Mouse (Mus musculus): ENCODE measurements at regions not wholly inside any gene's neighbourhood (a gene's known extent, or its start where the extent isn't known, plus 50 kb on each side); places are given as distances from the start of the nearest gene placed in this dataset.

- no peak for DNase-seq (ENCODE audit: low spot score in 2 of 2)
These were observed 54.7 kb downstream of the Spry2 start for GRCm38 (mm10) chr14:105841888-105842287.

GRCm38 (mm10) chr14:105837533-105837932 is 59.1 kb downstream of the Spry2 start:
- DNase-seq (ENCODE audit: low spot score in 2 of 2) = no peak

GRCm38 (mm10) chr14:105830701-105831100 is 65.9 kb downstream of the Spry2 start:
- no peak for DNase-seq (ENCODE audit: low spot score in 2 of 2)

- DNase-seq (ENCODE audit: low spot score in 2 of 2) = no peak
These were observed 66.3 kb downstream of the Spry2 start for GRCm38 (mm10) chr14:105830301-105830700.

GRCm38 (mm10) chr14:105823129-105823528 is 73.5 kb downstream of the Spry2 start:
- no peak for DNase-seq (ENCODE audit: low spot score in 2 of 2)

GRCm38 (mm10) chr14:105822653-105823052 is 74.0 kb downstream of the Spry2 start:
- DNase-seq (ENCODE audit: low spot score in 2 of 2) = no peak

- DNase-seq (ENCODE audit: low spot score in 2 of 2) = no peak
These were observed 77.1 kb downstream of the Spry2 start for GRCm38 (mm10) chr14:105819534-105819933.

GRCm38 (mm10) chr14:105818841-105819240 is 77.8 kb downstream of the Spry2 start:
- no peak for DNase-seq (ENCODE audit: low spot score in 2 of 2)

- no peak for DNase-seq (ENCODE audit: low spot score in 2 of 2)
These were observed 79.1 kb downstream of the Spry2 start for GRCm38 (mm10) chr14:105817481-105817880.

- no peak for DNase-seq (ENCODE audit: low spot score in 2 of 2)
These were observed 80.8 kb downstream of the Spry2 start for GRCm38 (mm10) chr14:105815827-105816226.

- no peak for DNase-seq (ENCODE audit: low spot score in 2 of 2)
These were observed 81.3 kb downstream of the Spry2 start for GRCm38 (mm10) chr14:105815281-105815680.

GRCm38 (mm10) chr14:105813661-105814060 is 83.0 kb downstream of the Spry2 start:
- no peak for DNase-seq (ENCODE audit: low spot score in 2 of 2)

- no peak for DNase-seq (ENCODE audit: low spot score in 2 of 2)
These were observed 83.5 kb downstream of the Spry2 start for GRCm38 (mm10) chr14:105813097-105813496.

- no peak for DNase-seq (ENCODE audit: low spot score in 2 of 2)
These were observed 90.9 kb downstream of the Spry2 start for GRCm38 (mm10) chr14:105805762-105806161.

GRCm38 (mm10) chr14:105805362-105805761 is 91.3 kb downstream of the Spry2 start:
- DNase-seq (ENCODE audit: low spot score in 2 of 2) = no peak

- DNase-seq (ENCODE audit: low spot score in 2 of 2) = no peak
These were observed 91.9 kb downstream of the Spry2 start for GRCm38 (mm10) chr14:105804761-105805160.

GRCm38 (mm10) chr14:105803281-105803680 is 93.3 kb downstream of the Spry2 start:
- no peak for DNase-seq (ENCODE audit: low spot score in 2 of 2)

GRCm38 (mm10) chr14:105802529-105803280 is 93.9 kb downstream of the Spry2 start:
- no peak for DNase-seq (ENCODE audit: low spot score in 2 of 2)

- DNase-seq (ENCODE audit: low spot score in 2 of 2) = no peak
These were observed 96.3 kb downstream of the Spry2 start for GRCm38 (mm10) chr14:105800142-105800925.

- DNase-seq (ENCODE audit: low spot score in 2 of 2) = no peak
These were observed 97.2 kb downstream of the Spry2 start for GRCm38 (mm10) chr14:105799401-105799861.

- no peak for DNase-seq (ENCODE audit: low spot score in 2 of 2)
These were observed 103.5 kb downstream of the Spry2 start for GRCm38 (mm10) chr14:105793010-105793702.

- no peak for DNase-seq (ENCODE audit: low spot score in 2 of 2)
These were observed 106.2 kb downstream of the Spry2 start for GRCm38 (mm10) chr14:105790441-105790840.

Data from frontal cortex, postnatal 14 days (tissue).